Mouse (Mus musculus): ENCODE results near the gene Ager.

Ager gene

GRCm38 (mm10) chr17:34629796-34630603 is 32.3 kb downstream of the Ager start:
- no peak for TF ChIP-seq GATA4 (IDR thresholded peaks at IDR 0.05; ENCODE audit: insufficient replicate concordance, low read length)

GRCm38 (mm10) chr17:34630761-34631301 is 33.2 kb downstream of the Ager start:
- TF ChIP-seq GATA4 (IDR thresholded peaks at IDR 0.05; ENCODE audit: insufficient replicate concordance, low read length), result no peak

GRCm38 (mm10) chr17:34631647-34632046 is 34.0 kb downstream of the Ager start:
- TF ChIP-seq GATA4 (IDR thresholded peaks at IDR 0.05; ENCODE audit: insufficient replicate concordance, low read length), result no peak

GRCm38 (mm10) chr17:34632261-34632691 is 34.6 kb downstream of the Ager start:
- no peak; the same call in 1 of the 2 replicates for TF ChIP-seq GATA4 (IDR thresholded peaks at IDR 0.05; ENCODE audit: insufficient replicate concordance, low read length)

- TF ChIP-seq GATA4 (IDR thresholded peaks at IDR 0.05; ENCODE audit: insufficient replicate concordance, low read length), result no peak
Measured at GRCm38 (mm10) chr17:34635671-34636070, 38.0 kb downstream of the Ager start.

- no peak for TF ChIP-seq GATA4 (IDR thresholded peaks at IDR 0.05; ENCODE audit: insufficient replicate concordance, low read length)
Measured at GRCm38 (mm10) chr17:34637459-34637858, 39.8 kb downstream of the Ager start.

GRCm38 (mm10) chr17:34639461-34640255 is 42.0 kb downstream of the Ager start:
- no peak for TF ChIP-seq GATA4 (IDR thresholded peaks at IDR 0.05; ENCODE audit: insufficient replicate concordance, low read length)

GRCm38 (mm10) chr17:34640778-34641601 is 43.3 kb downstream of the Ager start:
- no peak for TF ChIP-seq GATA4 (IDR thresholded peaks at IDR 0.05; ENCODE audit: insufficient replicate concordance, low read length)

- TF ChIP-seq GATA4 (IDR thresholded peaks at IDR 0.05; ENCODE audit: insufficient replicate concordance, low read length), result no peak
Measured at GRCm38 (mm10) chr17:34641945-34642344, 44.3 kb downstream of the Ager start.

GRCm38 (mm10) chr17:34643379-34643778 is 45.7 kb downstream of the Ager start:
- no peak for TF ChIP-seq GATA4 (IDR thresholded peaks at IDR 0.05; ENCODE audit: insufficient replicate concordance, low read length)

- no peak for TF ChIP-seq GATA4 (IDR thresholded peaks at IDR 0.05; ENCODE audit: insufficient replicate concordance, low read length)
Measured at GRCm38 (mm10) chr17:34643944-34644343, 46.3 kb downstream of the Ager start.

GRCm38 (mm10) chr17:34644608-34645007 is 46.9 kb downstream of the Ager start, which contains the start of gene Fkbpl:
Gene Fkbpl (plus strand): TSS chr17:34644764.
- no peak for TF ChIP-seq GATA4 (IDR thresholded peaks at IDR 0.05; ENCODE audit: insufficient replicate concordance, low read length)

- no peak for TF ChIP-seq GATA4 (IDR thresholded peaks at IDR 0.05; ENCODE audit: insufficient replicate concordance, low read length)
Measured at GRCm38 (mm10) chr17:34645256-34645829, 47.7 kb downstream of the Ager start.

GRCm38 (mm10) chr17:34645831-34646511 is 48.3 kb downstream of the Ager start:
- TF ChIP-seq GATA4 (IDR thresholded peaks at IDR 0.05; ENCODE audit: insufficient replicate concordance, low read length), result no peak

Measured in liver, adult (tissue).